Mouse (Mus musculus) heart, postnatal 4 days (tissue): ENCODE measurements around the gene Tmem30b. TPM values are rescaled to one million over a fixed set of nuclear protein-coding genes. Genes with fewer than 3 reads are reported as not detected.

Experiments used
- DNase-seq: peaks from one replicate; pipeline ENCODE4 v3.0.0; 2021
- total RNA-seq, 2 experiments: library from RNA; stranded (reverse); gene quantifications; 2 replicates each; pipeline ENCODE4 v1.2.3; 2021

Gene Tmem30b
- total RNA-seq, 2 experiments from 2014 or later: 0.31 to 0.32 TPM

DNA sequence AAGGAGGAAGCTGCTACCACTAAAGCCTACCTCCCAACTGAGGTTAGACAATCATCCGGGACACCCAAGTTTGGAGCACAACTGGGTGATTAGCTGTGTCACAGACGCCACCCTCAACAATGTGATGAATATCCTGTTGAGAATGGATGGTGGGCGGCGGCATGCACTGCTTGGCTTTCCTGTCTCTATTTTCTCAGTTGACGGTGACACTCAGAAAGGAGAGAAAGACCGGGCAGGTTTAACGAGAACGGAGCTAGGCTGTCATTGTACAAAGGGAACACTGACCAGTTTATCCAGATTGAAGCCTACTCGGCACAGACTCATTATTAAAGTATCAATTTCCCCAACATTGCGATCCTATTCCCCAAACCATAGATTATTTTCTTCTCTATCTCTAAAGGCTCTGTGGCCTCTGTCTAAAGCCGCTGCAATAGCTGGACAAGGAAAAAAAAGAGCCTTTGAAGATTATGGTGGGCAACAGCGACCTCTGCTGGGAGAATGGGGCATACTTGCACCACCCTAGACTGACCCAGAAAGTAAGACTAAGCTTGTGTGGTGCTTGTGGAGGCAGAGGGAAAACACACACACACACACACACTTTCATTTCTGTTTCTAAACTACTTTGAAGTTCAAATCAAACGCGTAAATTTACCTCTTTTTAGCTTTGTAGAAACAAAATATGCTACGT lies 29.0 kb downstream of the Tmem30b start:
- DNase-seq: peak; percentile 91

DNA sequence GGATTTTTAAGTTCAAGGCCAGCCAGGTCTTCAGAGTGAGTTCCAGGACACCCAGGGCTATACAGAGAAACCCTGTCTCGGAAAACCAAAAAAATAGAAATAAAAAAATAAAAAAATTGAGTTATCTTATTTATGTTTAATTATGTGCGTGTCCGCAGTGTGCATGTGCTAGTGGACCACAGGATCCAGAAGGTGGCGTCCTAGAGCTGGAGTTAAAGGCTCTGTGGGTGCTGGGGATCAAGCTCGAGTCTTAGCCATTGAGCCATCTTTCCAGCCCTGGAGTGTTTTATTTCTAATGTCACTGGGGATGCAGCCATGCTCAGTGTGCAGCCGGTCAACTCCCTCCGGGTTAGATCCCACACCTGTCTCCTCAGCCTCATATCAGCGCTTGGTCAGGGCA lies 29.7 kb downstream of the Tmem30b start:
- DNase-seq: no peak

DNA sequence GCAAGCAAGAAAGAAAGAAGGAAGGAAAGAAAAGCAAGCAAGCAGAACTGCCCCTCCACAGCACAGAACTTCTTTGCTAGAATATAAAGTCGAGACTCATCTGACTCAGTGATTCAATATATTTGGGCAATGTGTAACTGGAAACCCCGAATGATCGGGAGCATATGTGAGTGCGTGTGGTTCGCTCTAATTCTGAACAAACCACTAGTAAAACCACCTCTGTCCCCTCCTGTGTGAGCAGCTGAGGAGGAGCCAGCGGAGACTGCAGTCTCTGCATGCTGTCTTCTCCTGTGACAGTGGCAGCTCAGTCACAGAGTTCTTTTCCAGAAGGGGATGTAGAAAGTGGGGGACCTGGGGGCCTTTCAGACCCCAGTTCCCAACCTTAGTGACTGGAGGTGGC lies 31.5 kb downstream of the Tmem30b start:
- no peak for DNase-seq

- DNase-seq: no peak
Measured at GRCm38 (mm10) chr12:73513958-73514357, 32.2 kb downstream of the Tmem30b start.

DNA sequence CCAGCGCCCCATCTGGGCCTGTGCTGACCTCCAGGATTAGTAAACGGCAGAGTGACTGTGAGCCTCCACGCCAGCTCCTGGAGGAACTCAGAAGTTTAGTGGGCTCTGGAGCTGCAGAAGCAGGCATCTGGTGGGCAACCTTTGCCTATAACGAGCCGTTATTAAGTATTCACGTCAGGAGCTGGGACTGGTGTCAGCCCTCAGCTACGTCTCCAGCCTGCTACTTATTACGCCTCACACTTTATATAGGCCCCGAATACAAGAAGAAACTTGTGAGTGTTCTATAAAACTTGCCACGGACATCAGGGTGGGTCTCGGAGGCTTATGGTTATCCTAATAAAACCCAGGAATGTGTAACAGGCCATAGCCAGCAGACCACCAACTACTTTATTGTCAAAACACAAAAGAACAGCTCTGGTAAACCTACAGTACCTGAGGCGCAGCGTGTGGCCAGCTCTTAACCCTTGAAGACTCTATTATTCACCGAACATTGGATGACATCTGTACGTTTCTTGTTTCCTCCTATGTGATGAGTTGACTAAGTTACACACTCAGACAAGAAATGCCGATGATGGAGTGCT lies 34.6 kb downstream of the Tmem30b start:
- no peak for DNase-seq

DNA sequence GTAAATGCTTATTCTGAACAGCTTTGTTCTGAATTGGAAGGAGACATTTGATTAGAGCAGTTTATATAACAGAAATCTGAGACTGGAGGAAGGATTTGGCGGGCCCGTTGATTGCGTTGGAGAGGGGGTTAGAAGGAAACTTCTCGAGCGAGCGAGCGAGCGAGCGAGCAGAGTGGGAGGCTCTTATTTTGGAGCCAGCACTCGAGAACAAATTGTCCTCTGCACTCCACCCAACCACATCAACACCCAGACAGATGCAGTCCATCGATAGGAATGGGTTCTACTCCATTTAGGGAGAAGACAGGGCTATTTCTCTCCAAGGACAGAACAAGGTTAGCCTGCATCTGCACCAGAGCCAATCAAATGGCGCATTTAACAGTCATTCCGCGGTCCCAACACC lies 39.1 kb downstream of the Tmem30b start:
- no peak for DNase-seq

DNA sequence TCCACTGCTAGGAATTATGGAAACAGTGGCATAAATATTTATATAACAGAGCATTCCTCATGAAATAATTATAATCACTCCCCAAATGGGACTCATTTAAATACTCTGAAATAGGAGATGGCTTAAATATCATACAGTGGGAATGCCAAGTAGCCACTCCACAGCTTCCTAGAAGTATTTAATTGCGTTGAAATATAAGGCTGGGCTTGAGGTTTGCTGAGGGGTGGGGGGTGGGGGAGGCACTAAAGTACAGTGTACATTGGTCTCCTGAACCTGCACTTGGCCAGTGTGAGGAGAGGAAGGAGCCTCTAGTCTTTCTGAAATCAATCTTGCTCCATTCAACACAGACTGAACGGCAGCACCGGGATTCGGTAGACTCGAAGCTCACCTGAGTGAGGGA lies 39.5 kb downstream of the Tmem30b start:
- no peak for DNase-seq

- no peak for DNase-seq
Measured at GRCm38 (mm10) chr12:73500689-73501326, 45.4 kb downstream of the Tmem30b start.

DNA sequence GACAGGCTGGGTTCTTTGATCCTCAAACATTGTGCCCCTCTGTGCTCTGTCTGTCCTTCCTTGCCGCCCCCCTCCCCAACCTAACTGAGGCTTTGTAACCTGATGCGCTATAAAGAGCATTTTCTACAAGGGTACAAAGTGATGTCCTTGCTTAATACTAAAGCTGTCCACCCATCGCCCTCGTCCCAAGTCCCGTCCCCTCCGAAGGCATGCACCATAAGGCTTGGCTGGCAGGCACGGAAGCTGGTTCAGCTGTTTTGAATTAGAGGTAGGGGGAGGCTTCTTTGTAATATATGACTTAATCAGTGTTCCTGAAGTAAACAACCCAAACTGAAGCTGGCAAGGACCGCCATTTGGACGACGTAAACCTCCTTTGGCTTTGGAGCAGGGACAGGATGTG lies 51.0 kb downstream of the Tmem30b start:
- no peak for DNase-seq

GRCm38 (mm10) chr12:73493929-73494530 lies 52.2 kb downstream of the Tmem30b start:
- no peak for DNase-seq

Other genes with a start within 250 kb of the Tmem30b start
- gene Prkch, start 38.4 kb upstream of the Tmem30b start, total RNA-seq: 10 to 100 TPM; 22.6 to 23.1 TPM